Mouse (Mus musculus): ENCODE measurements around the gene Il20rb.

The Il20rb gene

GRCm38 (mm10) chr9:100430911-100431310 is 55.7 kb downstream of the Il20rb start:
- DNase-seq (ENCODE audit: low spot score in 2 of 2) = no peak

- no peak for DNase-seq (ENCODE audit: low spot score in 2 of 2)
Observed at GRCm38 (mm10) chr9:100419644-100420043, 66.9 kb downstream of the Il20rb start.

GRCm38 (mm10) chr9:100419103-100419502 is 67.5 kb downstream of the Il20rb start:
- no peak for DNase-seq (ENCODE audit: low spot score in 2 of 2)

GRCm38 (mm10) chr9:100416756-100417155 is 69.8 kb downstream of the Il20rb start:
- no peak for DNase-seq (ENCODE audit: low spot score in 2 of 2)

GRCm38 (mm10) chr9:100416299-100416698 is 70.3 kb downstream of the Il20rb start:
- no peak for DNase-seq (ENCODE audit: low spot score in 2 of 2)

- no peak for DNase-seq (ENCODE audit: low spot score in 2 of 2)
Observed at GRCm38 (mm10) chr9:100415328-100415979, 71.1 kb downstream of the Il20rb start.

All from spleen, postnatal 14 days (tissue).